Mouse (Mus musculus) hindbrain, embryonic 11.5 days (tissue): ENCODE results near the gene Cidec. TPM values are rescaled to one million over a fixed set of nuclear protein-coding genes. Genes with fewer than 3 reads are reported as not detected.

Experiments used
- ATAC-seq: fragments of 200-750 bp; cut with Nextera tagmentation; 2 replicates; pipeline ENCODE4 v1.8.0; 2017; ENCODE audit warnings: mild to moderate bottlenecking, moderate TSS enrichment, moderate library complexity; ENCODE audit not compliant: low FRiP score
- DNase-seq: peaks from one replicate; pipeline ENCODE4 v3.0.0-alpha.2; 2015; ENCODE audit warnings: low spot score
- H3K27ac ChIP-seq: fragments of 300-500 bp; sonication (generic); 2 replicates; pipeline ENCODE4 v1.5.1; 2014; ENCODE audit warnings: mild to moderate bottlenecking, low read depth, low read length
- H3K27me3 ChIP-seq: fragments of 300-500 bp; sonication (generic); 2 replicates; pipeline ENCODE4 v1.6.1; 2014; ENCODE audit warnings: mild to moderate bottlenecking, low read length, moderate library complexity, mixed read lengths; ENCODE audit not compliant: control insufficient read depth, insufficient read depth
- H3K36me3 ChIP-seq: fragments of 300-500 bp; sonication (generic); 2 replicates; pipeline ENCODE4 v1.6.1; 2014; ENCODE audit warnings: mild to moderate bottlenecking, low read length, moderate library complexity, mixed read lengths; ENCODE audit not compliant: control insufficient read depth, insufficient read depth
- H3K4me1 ChIP-seq: fragments of 300-500 bp; sonication (generic); replicated peaks from 2 replicates; pipeline ENCODE4 v1.6.1; 2014; ENCODE audit warnings: low read length, mixed read lengths; ENCODE audit not compliant: control insufficient read depth, insufficient read depth
- H3K4me2 ChIP-seq: fragments of 300-500 bp; sonication (generic); replicated peaks from 2 replicates; pipeline ENCODE4 v1.6.1; 2014; ENCODE audit warnings: mild to moderate bottlenecking, low read depth, low read length
- H3K4me3 ChIP-seq: fragments of 300-500 bp; sonication (generic); 2 replicates; pipeline ENCODE4 v1.5.1; 2014; ENCODE audit warnings: low read depth, low read length
- H3K9ac ChIP-seq: fragments of 300-500 bp; sonication (generic); 2 replicates; pipeline ENCODE4 v1.6.1; 2014; ENCODE audit warnings: low read depth, low read length
- H3K9me3 ChIP-seq: fragments of 300-500 bp; sonication (generic); 2 replicates; pipeline ENCODE4 v1.6.1; 2016; ENCODE audit warnings: low read length; ENCODE audit not compliant: control insufficient read depth
- WGBS: fragments of 180-500 bp; shearing (Covaris S2); extraction: QIAGEN DNeasy Blood & Tissue Kit; methylation state at CpG from one replicate; pipeline ENCODE4 v1.1.7; 2014; 5-methylcytosine and 5-hydroxymethylcytosine counted together
- polyA plus RNA-seq: library from polyadenylated mRNA; unstranded; fragments of >200 nt; fragmentation: Nextera tagmentation; extraction: Ambion mirVana; gene quantifications from 2 replicates; pipeline ENCODE4 v1.2.1, GENCODE M21; 2014

The Cidec gene
- not detected in 2 replicates for polyA plus RNA-seq

DNA sequence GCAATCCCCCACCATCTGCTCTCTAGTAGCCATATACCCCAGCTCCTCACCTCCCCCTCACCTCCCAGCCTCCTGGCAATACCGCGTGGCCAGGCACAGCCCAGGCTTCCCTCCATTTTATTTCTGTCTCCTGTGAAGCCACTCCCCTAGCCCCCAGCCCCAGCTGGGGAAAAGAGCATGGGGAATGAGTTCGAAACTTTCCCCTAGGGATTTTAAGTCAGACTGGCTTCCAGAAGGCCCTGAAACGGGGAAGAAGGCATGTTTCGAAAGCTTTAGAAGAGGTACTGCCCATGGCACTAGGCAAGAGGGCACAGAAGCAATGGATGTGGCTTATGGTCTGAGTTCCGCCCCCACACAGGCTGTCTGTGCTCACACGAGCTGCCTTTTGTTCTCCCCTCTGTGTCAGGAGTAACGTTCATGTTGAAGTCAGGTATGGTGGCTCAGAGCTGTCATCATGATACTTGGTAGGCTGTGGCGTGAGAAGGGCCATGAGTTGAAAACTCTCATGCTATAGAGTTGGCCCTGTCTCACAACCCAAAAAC is at the start of gene Cidec:
Gene Cidec, minus strand, starts transcription at position 97 of the 542 bp plus-strand sequence.
- Histone ChIP-seq H3K36me3 (no peaks in the 10 kb centered on the region), H3K4me3 (no peak within 1 kb of the TSS), H3K4me1 (no peaks in the 10 kb centered on the region), H3K27ac (no peak within 1 kb of the TSS), H3K27me3 (no peaks in the 10 kb centered on the region), H3K9me3 (no peaks in the 10 kb centered on the region), H3K4me2 (no peak within 1 kb of the TSS), H3K9ac (no peak within 1 kb of the TSS)
- no peak for DNase-seq
- ATAC-seq, result no peak
- 84% methylated on average over 9 of the region's 9 CpGs for WGBS

DNA sequence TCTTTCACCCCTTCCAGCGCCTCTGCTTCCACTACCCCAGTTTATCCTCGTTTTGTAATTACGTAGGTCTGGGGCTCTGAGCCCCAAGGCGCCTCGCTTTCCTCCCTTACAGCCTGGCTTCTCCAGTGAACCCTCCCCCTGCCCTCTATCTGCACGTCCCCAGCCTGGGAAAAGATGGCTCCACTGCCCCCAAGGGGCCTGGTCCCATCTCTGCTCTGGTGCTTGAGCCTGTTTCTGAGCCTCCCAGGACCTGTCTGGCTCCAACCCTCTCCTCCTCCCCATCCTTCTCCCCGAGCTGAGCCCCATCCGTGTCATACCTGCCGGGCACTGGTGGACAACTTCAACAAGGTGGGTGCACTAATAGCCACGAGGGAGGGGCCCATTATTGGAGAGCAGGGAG is 48.2 kb upstream of the Cidec start:
- peak overlapping the region; percentile 75 for H3K9ac ChIP-seq
- H3K36me3 ChIP-seq, result no peaks in the 10 kb centered on the region
- peak overlapping the region; percentile 66 for H3K4me3 ChIP-seq
- no peaks in the 10 kb centered on the region for H3K9me3 ChIP-seq
- H3K27me3 ChIP-seq, result no peaks in the 10 kb centered on the region
- peak overlapping the region; percentile 90 for H3K27ac ChIP-seq
- H3K4me1 ChIP-seq, result peaks cover 3% of the 10 kb centered on the region; the same call in 1 of the 2 replicates
- H3K4me2 ChIP-seq, result peak overlapping the region; percentile 86
- ATAC-seq (peak; percentile 67), DNase-seq (peak; percentile 61)
- 12% methylated on average over 10 of the region's 10 CpGs for WGBS

DNA sequence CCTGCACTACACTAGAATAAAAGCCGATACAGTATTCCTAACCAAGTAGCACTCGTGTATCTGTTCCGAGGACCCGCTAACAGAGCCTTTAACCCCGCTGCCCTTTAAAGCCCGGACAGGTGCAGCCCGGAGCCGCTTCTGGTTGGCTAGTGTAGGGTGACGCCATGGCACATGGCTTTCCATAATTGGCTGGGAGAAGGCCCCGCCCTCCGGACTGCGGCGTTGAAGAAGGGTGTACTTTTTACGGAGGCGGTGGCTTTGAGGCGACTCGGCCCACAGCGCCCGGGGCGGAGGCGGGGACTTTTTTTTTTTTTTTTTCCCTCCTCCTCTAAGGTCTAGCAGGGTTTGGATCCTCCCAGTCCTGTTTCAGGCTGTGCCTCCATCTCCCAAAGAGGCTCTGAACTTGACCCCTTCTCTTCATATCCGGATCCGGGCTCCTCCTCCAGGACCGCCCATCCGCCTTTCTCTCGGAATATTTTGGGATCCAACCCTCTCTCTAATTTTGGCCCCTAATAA is 47.6 kb upstream of the Cidec start, which contains the start of gene Creld1:
Gene Creld1, plus strand, starts transcription at position 198 of the 516 bp plus-strand sequence.
- ATAC-seq (peak; percentile 97), DNase-seq (peak; percentile 94)
- peaks cover 3% of the 10 kb centered on the region; the same call in 1 of the 2 replicates for H3K4me1 ChIP-seq
- H3K4me2 ChIP-seq, result peak within 1 kb of the TSS; percentile 86
- no peaks in the 10 kb centered on the region for H3K9me3 ChIP-seq
- H3K36me3 ChIP-seq, result no peaks in the 10 kb centered on the region
- H3K9ac ChIP-seq, result peak within 1 kb of the TSS; percentile 78
- peak within 1 kb of the TSS; percentile 90 for H3K27ac ChIP-seq
- H3K4me3 ChIP-seq, result peak within 1 kb of the TSS; percentile 66
- H3K27me3 ChIP-seq, result no peaks in the 10 kb centered on the region
- WGBS, result under 1% methylated on average over 26 of the region's 26 CpGs

DNA sequence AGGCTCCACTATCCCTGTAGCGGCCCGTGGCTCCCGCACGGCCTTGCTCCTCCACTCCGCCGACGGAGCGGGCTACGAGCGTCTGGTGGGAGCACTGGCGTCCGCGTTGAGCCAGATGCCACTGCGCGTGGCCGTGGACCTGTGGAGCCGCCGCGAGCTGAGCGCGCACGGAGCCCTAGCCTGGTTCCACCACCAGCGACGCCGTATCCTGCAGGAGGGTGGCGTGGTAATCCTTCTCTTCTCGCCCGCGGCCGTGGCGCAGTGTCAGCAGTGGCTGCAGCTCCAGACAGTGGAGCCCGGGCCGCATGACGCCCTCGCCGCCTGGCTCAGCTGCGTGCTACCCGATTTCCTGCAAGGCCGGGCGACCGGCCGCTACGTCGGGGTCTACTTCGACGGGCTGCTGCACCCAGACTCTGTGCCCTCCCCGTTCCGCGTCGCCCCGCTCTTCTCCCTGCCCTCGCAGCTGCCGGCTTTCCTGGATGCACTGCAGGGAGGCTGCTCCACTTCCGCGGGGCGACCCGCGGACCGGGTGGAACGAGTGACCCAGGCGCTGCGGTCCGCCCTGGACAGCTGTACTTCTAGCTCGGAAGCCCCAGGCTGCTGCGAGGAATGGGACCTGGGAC is 47.0 kb upstream of the Cidec start:
- 2% methylated on average over 64 of the region's 65 CpGs for WGBS
- H3K4me3 ChIP-seq, result peak overlapping the region; percentile 66
- peaks cover 3% of the 10 kb centered on the region; the same call in 1 of the 2 replicates for H3K4me1 ChIP-seq
- peak overlapping the region; percentile 78 for H3K9ac ChIP-seq
- ATAC-seq (peak; percentile 67), DNase-seq (peak; percentile 65)
- peak overlapping the region; percentile 86 for H3K4me2 ChIP-seq
- H3K36me3 ChIP-seq, result no peaks in the 10 kb centered on the region
- H3K27ac ChIP-seq, result peak overlapping the region; percentile 90
- H3K27me3 ChIP-seq, result no peaks in the 10 kb centered on the region
- no peaks in the 10 kb centered on the region for H3K9me3 ChIP-seq

DNA sequence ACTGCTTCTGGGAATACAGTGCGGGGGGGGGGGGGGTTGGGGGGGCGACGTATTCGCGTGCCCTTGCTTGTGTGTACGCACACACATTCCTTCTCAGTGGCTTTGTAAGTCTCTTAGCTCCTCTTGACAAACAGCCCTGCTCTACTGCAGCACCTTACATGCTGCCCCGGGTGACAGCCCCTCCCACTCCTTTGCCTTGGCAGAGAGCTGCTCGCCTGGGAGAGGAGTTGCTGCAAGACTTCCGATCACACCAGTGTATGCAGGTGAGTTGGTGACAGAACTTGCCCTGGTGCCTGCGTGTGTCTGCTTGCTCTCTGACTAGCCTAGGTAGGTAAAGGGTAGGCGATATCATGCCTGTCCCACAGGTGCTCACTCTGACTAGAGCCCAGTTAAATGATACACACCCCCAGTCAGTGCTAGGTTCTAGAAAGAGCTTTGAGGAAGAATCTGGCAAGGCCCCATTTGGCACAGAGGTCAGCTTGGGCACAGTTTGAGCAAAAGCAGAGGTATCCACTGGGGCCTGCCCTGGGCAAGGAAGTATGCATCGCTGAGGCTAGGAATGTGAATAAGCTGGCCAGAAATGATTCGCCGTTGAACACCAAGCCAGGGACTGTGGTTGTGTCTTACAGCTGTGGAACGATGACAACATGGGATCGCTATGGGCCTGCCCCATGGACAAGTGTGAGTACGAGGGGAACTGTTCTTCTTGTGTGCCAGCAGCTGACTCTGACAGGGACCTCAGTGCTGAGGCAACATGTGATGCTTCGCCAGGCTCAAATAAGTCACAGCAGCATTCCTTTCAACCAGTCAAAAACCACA is 45.2 kb upstream of the Cidec start:
- Histone ChIP-seq H3K36me3 (no peaks in the 10 kb centered on the region), H3K9ac (no peak overlapping the region), H3K4me2 (no peak overlapping the region), H3K4me1 (peaks cover 3% of the 10 kb centered on the region; the same call in 1 of the 2 replicates), H3K27me3 (no peaks in the 10 kb centered on the region), H3K9me3 (no peaks in the 10 kb centered on the region), H3K4me3 (no peak overlapping the region), H3K27ac (no peak overlapping the region)
- 65% methylated on average over 18 of the region's 18 CpGs for WGBS
- DNase-seq (no peak), ATAC-seq (no peak)

DNA sequence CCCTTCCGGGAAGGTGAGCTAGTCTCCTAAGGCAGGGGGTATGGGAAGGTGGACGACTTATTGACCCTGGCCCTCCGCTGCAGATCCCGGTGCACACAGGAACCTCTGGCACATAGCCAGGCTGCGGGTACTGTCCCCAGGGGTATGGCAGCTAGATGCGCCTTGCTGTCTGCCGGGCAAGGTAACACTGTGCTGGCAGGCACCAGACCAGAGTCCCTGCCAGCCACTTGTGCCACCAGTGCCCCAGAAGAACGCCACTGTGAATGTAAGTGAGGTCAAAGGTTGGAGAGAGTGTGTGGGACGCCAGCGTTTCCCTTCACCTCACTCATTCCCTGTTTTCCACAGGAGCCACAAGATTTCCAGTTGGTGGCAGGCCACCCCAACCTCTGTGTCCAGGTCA is 43.3 kb upstream of the Cidec start:
- Histone ChIP-seq H3K4me2 (no peak overlapping the region), H3K27ac (no peak overlapping the region), H3K9ac (no peak overlapping the region), H3K36me3 (no peaks in the 10 kb centered on the region), H3K4me3 (no peak overlapping the region), H3K27me3 (no peaks in the 10 kb centered on the region), H3K4me1 (peaks cover 2% of the 10 kb centered on the region; the same call in 1 of the 2 replicates), H3K9me3 (no peaks in the 10 kb centered on the region)
- DNase-seq (no peak), ATAC-seq (no peak)
- WGBS, result 82% methylated on average over 10 of the region's 10 CpGs

DNA sequence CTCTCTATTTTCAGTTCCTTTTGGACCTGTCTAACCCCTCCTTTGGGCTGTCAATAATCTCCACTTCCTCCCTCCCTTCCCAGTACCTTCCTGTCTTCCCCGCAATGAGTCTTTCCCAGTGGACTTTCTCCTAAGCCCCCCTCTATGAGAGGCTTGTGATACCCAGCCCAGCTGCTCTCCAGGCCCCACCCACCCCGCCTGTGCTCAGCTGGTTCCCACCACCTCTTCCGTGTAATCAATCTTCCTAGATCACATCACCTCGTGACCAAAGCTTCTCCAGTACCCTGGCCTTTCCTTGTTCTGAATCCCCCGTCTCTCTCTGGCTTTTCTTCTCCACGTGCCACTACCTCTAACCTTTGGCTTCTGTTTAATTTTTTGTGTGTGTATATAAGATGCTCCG is 41.8 kb upstream of the Cidec start:
- 38% methylated on average over 7 of the region's 7 CpGs for WGBS
- H3K27me3 ChIP-seq, result no peaks in the 10 kb centered on the region
- no peak overlapping the region for H3K9ac ChIP-seq
- peak; percentile 40 for DNase-seq
- no peaks in the 10 kb centered on the region for H3K36me3 ChIP-seq
- no peaks in the 10 kb centered on the region; the same call in 1 of the 2 replicates for H3K4me1 ChIP-seq
- no peaks in the 10 kb centered on the region for H3K9me3 ChIP-seq
- H3K4me3 ChIP-seq, result no peak overlapping the region
- ATAC-seq, result peak; percentile 74
- H3K27ac ChIP-seq, result no peak overlapping the region
- no peak overlapping the region for H3K4me2 ChIP-seq

DNA sequence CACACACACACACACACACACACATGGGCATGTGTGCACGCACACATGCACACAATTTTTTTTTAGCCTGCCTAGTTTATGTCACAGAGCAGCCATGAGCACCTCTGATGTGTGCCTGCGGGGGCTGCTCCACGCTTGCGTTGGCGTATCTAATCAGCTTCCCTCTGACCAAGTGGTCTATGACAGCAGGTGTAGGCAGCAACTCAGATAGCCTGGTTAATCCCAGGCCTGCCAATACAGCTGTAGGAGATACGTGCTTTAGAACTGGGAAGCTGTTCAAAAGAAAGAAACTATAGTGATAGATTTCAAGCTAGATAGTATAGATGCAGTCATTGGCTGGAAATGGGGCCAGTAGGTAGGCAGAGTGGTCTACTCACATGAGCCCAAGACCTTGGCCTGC is 38.2 kb upstream of the Cidec start:
- Histone ChIP-seq H3K4me1 (no peaks in the 10 kb centered on the region), H3K27me3 (peaks cover 17% of the 10 kb centered on the region), H3K4me2 (no peak overlapping the region), H3K9me3 (no peaks in the 10 kb centered on the region), H3K36me3 (no peaks in the 10 kb centered on the region), H3K9ac (no peak overlapping the region), H3K4me3 (no peak overlapping the region), H3K27ac (no peak overlapping the region)
- ATAC-seq (no peak), DNase-seq (no peak)
- 88% methylated on average over 6 of the region's 6 CpGs for WGBS
